11 mouse cellular contexts compared by ENCODE assay signal in the genomic region with DNA sequence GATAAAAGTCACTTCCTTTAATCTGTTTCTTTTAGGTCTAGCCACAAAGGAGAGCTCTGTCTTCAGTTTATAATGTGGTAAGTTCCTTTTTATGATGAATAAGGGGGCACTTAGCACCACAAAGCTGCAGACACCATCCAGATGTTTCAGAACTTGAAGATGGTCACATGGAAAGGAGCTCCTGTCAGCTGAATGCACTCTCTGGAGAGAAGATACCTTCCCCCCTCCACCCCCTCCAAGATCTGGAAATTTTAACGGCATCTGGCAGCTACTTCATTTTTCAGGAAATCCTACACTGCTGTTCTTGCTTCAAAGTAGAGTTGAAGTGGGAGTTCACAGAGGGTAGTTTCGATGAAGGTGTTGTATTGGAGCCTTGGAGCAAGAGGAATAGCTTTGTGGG.
"Had no signal": no experiment of that assay in that cellular context is flagged by ENCODE, and none has a peak within 500 bp of the region (broad histone marks: within the 10 kb centered on the region; RNA-seq: fewer than 3 reads in every experiment).

No protein-coding gene starts in this region.

- DNase-seq: kidney, adult 8-10 months; kidney, postnatal 25 days; lung, embryonic 14.5 days; lung, postnatal 10 days; lung, postnatal 4 days; right cerebral cortex, adult 18-20 months; right cerebral cortex, postnatal 25 days; thymus, postnatal 25 days had no signal

- ATAC-seq: intestine, postnatal 0 days; liver, embryonic 12.5 days; midbrain, embryonic 13.5 days had no signal
